Mouse (Mus musculus): ENCODE measurements around the gene Zbtb32.

Gene Zbtb32

DNA sequence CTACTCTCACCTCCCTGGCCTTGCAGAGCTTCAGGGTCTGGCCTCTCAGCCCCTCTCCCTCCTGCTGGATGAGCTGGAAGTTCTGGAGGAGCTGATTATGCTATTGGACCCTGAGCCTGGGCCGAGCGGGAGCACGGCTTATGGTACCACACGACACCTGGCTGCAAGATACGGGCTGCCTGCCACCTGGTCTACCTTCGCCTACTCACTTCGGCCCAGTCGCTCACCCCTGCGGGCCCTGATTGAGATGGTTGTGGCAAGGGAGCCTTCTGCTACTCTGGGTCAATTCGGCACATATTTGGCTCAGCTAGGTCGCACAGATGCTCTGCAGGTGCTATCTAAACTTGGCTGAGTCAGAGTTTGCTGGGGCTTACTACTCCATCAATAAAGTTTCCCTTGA, 31.2 kb downstream of the Zbtb32 start:
- no peak for DNase-seq (ENCODE audit: low spot score in 2 of 2)

DNA sequence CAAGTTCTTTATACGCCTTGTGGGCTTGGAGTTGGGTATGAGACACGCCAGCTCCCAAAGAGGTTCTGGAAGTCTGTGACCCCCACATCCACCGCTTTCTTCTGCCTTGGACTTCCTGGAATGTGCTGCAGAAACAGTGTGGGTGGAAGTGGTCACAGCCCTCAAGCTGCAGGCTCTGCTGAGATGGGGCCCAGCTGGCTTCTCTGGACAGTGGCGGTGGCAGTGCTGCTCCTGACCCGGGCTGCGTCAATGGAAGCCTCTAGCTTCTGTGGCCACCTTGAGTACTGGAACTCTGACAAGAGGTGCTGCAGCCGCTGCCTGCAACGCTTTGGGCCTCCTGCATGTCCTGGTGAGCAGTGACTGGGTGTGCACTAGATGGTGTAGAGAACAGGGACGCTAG, 32.7 kb downstream of the Zbtb32 start:
- no peak for DNase-seq (ENCODE audit: low spot score in 2 of 2)

DNA sequence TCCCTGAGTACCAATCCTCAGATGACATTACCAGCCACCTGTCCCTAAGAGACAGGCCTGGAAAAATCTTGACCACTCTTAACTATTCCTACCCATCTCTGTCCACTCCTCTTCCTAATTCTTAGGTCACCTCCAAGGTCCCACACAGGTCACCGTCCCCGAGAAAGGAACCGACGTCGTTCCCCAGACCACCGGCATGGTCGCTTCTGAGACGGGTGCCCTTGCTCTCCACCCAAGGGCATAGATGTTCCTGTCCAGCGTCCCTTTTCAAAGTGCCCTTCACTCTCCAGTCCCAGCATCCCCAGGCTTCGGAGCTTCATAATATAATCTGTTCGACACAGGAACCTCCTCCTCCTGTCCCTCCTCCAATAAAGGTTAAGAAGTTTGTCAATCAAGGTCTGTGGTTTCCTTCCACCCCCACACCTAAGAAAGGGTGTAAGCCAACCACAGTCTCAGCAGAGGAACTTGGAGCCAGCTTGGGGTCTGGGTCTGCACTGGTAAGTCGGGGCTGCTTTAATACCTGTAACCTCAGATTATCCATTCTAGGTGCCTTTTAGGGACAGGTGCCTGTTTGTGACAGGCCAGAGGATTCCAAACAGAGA, 33.6 kb downstream of the Zbtb32 start, which contains the start of gene Igflr1:
Igflr1 (plus strand) TSS at position 458 of the 602 bp plus-strand sequence.
- DNase-seq (ENCODE audit: low spot score in 2 of 2): no peak

DNA sequence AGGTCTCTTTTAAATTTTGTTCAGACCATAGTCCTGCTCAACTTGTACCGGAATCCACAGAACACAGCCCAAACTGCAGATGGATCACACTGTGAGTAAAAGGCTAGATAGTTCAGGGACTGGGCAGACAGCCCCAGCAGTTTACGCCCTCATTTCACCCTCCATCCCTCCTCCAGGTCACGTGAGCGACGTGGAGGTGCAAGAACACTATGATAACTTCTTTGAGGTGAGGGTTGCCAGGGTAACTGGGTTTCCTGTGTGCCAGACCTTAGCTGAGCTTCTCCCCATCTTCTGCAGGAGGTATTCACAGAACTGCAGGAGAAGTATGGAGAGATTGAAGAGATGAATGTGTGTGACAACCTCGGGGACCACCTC, 34.8 kb downstream of the Zbtb32 start:
- no peak for DNase-seq (ENCODE audit: low spot score in 2 of 2)

DNA sequence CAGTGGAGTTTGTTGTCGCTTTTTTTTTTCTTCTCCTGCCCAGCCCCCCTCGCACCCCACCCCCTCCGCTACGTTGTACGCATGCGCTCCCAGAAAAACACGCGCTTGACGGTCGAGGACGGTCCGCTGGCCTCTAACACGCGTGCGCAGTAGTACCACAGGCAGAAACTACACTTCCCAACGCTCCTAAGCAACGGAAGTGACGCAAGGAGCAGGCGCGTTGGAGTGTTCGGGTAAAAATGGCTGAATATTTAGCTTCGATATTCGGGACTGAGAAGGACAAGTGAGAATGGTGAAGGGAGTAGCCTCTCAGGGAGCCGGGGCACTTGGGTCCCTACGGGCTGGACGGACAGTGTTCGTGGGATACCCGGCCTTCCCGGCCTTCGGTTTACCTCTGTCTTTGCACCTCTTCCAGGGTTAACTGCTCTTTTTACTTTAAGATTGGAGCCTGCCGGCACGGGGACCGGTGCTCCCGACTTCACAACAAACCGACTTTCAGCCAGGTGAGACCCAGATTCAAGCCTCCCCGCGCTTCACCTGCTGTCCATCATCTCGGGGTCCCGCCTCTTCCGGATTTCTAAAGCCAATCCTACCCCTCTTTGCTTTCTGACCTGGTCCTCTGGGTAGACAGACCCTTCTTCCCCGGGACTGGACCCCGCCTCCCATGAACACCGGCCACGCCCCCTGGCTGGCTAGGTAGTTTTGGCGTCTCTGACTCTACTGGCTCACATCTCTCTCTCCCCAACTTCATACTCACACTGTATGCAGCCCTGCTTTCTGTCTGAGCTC, 35.4 kb downstream of the Zbtb32 start, which contains the start of the genes U2af1l4, Gm49396 and Psenen:
U2af1l4 (plus strand) TSS at position 185 of the 789 bp plus-strand sequence.
Gm49396 (plus strand) TSS at position 228 of the 789 bp plus-strand sequence.
Psenen (minus strand) TSS at position 511 of the 789 bp plus-strand sequence.
- DNase-seq (ENCODE audit: low spot score in 2 of 2): peak; percentile 87 to 90

DNA sequence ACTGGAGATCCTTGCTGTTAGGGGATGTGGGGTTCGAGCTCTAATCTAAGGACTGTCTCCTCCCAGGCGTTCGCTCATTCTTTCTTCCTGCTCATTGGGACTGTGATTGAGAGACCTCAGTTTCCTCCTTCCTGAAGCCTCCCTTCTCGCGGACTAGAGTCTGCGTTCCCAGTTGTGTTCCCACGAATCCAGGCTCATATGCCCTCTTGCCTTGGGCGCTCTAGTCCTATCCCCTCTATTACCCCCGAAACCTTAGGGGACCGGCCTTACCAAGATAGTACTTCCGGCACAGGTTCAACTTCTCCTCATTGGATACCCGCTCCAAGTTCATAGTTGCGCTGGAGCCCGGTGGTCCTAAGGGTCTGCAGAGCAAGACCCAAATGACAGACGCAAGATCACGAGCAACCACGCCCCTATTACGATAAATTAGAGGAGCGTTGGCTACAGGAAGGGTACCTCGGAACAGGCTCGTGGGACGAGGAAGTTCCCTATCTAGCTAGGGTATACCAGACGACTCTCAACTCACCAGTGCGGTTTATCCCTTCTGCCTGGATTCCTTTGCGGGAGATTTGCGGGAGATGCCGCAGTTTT, 36.1 kb downstream of the Zbtb32 start:
- no peak for DNase-seq (ENCODE audit: low spot score in 2 of 2)

DNA sequence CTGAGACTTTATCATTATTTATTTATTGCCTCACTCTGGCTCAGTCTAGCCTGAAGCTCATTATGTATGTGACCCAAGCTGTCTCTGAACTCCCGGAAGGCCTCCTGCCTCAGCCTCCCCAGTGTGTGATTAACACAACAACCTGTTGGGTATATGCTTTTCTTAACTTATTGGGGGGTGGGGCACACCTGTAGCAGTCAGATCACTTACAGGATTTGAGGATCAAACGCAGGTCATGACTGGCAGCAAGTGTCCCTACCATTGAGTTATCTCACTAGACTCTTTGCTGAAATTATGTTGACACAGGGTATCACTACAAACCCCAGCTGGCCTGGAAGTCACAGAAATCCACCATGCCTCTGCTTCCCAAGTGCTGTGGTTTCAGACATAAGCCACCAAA, 38.4 kb downstream of the Zbtb32 start:
- DNase-seq (ENCODE audit: low spot score in 2 of 2): no peak

DNA sequence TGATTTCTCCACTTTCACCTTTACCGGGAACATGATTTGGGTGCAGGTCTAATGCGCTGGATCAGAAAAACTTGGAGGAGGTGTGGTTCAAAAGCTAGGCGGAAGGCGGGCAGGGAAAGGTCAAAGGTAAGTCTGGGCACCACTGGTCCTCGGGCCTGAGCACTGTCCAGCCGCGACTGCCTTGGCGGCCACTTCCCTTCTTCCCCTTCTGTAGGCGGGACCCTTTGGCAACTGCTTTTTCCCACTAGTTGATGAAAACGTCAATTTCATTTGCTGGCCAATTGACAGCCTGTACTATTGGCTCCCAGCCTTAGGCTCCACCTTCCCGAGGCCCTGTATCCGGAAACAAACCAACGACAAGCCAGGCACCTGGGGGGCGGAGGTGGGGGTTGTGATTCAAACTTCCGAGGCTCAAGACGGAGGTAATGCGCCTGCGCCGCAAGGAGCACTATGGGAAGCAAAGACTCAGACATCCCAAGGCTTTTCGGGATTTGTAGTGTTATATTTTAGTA, 39.2 kb downstream of the Zbtb32 start, which contains the start of gene Lin37:
Lin37 (minus strand) TSS at position 396 of the 512 bp plus-strand sequence.
- DNase-seq (ENCODE audit: low spot score in 2 of 2): peak; percentile 75 to 82

DNA sequence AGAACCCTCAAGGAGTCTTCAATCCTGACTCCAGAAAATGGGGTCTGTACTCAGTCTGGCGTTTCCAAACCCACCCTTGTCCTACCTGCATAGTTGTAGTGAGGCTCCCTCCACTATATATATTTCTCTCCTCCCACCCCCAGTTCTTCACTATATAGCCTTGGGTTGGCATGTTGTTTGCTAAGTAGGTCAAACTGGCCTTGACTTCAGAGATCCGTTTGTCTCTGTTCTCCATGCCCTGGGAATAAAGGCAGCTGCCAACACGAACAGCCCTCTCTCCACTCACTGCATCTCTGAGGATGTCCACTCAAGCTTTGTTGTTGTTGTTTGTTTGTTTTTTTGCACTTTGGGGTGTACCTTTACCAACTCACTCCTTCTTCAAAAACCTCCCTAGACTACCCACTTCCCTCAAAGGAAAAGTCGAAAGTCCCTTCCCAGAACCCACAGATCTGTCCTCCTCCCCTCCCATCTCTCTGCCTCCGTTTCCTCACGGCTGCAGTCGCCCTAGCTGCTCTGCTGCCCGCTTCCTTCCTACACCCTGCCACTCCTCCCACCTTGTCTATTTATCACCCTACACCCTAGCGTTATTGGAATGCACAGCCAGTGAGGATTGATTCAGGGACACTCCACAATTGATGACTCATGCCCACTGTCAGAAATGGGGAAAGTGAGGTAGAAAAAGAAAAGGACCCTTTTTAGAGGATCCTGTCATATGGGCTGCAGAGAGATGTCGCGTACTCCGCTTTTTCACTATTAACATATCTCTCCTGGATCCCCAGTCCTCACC, 39.9 kb downstream of the Zbtb32 start:
- DNase-seq (ENCODE audit: low spot score in 2 of 2): no peak

DNA sequence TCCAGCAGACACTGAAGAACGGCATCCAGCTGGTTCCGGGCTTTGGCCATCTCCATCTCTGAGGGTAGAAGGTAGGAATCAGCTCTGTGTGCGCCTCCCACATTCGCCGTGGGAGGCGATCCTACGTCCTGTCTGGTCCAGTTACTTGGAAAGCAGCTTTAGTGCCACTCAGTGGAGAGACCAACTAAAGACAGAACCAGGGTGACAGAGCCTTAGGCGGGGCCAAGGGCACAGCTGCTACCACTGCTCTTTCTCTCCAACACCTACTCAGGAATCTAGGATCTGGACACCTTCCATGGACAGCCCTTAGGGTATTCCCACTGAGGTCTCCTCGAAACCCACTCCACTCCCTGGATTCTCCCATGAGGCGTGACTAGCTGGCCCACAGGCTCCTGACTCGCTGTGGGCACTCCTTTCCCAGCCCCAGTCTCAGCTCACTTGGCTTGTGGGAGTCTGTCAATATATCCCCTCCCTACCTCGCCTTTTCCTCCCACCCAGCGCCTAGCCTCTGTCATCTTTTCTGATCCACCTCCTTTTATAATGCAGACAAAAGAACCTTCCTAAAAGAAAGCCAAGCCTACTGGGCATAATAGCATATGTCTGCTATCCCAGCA, 40.7 kb downstream of the Zbtb32 start:
- no peak for DNase-seq (ENCODE audit: low spot score in 2 of 2)

DNA sequence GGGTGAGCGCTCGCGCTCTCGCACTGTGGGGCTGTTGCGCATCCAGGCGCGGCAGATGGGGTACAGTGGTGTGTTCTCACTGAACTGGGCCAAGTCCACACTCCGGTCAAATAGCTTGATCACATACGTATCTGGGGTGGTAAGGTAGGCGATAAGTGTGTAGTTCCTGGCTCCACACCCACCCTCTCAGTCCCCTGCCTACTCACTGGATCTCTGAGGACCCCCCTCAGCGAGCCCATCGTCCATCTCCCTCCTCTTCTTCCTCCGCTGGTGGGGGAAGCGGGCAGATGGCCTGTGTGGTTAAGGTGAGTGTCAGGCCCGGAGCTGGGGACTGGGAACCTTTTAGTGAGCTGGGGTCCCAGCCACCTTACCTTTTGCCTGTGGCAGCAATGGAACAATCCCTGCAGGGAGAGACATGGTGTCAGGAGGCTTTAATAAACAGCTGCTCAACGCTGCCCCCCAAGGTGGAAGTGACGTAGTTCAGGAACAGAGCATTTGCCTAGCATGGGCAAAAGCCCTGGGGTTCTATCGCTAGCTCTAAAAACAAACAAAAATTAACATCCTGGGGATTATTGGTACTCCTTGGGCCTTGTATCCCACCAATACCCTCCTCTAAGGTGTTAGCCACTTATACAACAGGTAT, 41.7 kb downstream of the Zbtb32 start:
- peak in 1 of 2 experiments; percentile 37 for DNase-seq (ENCODE audit: low spot score in 2 of 2)

DNA sequence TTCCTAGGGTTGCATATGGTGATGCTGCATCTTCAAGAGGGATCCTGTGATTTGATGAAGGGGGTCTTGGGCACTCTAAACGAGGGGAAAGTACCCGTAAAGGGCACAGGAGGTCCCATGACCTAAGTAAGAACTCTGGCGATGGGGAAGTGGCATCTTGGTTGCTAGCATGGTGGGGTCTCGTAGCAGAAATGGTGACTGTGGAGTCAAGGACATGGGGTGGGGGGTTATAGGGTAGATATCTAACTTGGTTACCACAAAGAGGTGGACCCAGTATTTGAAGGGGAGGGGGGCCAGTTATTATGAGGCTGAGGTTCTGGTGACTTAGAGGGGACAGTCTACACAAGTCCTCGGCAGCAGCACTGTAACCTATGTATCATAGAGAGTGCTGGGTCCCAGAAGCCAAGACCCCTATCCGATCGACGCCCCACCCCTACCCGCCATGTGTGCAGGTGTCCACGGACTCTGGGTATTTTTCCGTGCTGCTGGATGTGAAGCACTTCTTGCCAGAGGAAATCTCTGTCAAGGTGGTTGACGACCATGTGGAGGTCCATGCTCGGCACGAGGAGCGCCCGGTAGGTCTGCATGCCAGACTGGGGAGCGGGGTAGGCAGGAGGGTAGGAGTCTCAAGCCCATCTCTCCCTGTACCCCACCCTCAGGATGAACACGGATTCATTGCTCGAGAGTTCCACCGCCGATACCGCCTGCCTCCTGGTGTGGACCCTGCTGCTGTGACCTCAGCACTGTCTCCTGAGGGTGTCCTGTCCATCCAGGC, 44.7 kb downstream of the Zbtb32 start:
- no peak for DNase-seq (ENCODE audit: low spot score in 2 of 2)

DNA sequence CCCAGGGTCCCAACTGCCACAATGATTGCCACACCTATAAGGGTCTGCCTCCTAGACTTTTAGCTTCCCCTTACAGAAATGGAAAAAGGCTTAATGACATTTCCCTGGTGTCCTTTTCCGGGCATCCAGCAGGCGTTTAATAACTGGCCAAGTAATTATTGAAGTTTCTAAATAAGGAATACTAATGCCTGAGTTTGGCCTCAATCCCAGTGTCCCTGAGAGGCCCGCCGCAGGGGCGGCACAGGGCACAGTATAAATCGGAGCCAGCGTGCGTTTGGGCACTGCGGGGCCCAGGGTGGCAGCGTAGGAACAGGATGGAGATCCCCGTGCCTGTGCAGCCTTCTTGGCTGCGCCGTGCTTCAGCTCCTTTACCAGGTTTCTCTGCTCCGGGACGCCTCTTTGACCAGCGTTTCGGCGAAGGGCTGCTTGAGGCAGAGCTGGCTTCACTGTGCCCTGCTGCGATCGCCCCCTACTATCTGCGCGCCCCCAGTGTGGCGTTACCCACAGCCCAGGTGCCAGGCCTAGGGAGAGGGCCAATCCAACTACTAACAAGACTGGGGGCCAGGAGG, 45.6 kb downstream of the Zbtb32 start:
- DNase-seq (ENCODE audit: low spot score in 2 of 2): peak in 1 of 2 experiments; percentile 22

DNA sequence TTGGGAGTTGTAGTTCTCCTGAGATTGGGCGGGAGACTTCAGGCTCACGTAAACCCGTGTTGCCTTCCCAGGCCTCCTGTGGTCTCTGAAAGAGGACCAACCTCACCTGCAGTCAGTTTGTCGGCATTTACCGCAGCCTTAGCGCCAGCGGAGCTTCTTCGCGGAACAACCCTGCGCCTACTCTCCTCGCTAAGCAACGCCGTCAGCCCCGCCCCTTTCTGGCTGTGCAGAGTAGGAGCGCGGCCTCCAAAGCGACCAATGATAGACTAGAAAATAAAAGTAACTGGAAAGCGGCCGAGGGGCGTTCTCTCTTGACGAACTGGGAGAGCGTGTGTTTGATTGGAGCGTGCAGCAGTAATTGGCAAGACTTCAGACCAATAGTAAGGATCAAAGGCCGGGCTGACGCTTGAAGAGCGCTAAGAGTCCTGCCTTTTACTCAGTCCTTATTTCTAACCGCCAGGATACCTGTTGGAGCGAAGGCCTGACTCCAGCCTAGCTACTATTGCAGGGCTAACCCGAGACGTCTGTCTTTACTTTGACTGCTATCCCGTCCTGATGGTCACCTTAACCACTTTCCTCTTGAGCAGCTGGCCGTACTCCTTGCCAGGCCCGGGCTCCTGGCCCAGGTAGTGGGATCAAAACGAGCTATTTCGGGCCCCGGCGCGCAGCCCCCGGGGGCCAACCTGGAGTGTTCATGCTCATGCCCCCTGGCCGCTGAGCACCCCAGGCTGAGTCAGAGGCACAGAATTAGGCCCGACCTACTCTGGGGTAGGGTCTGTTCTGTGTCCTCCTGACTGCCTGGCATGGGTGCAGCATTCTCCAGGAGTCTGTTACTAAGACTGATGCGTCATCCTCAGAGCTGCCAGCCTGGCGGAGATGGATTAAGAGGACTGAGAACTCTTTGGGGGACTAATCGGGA, 46.3 kb downstream of the Zbtb32 start, which contains the start of the genes Hspb6 and Proser3:
Hspb6 (plus strand) TSS at position 77 of the 919 bp plus-strand sequence.
Proser3 (minus strand) TSS at position 198 of the 919 bp plus-strand sequence.
- peak; percentile 90 to 93 for DNase-seq (ENCODE audit: low spot score in 2 of 2)

DNA sequence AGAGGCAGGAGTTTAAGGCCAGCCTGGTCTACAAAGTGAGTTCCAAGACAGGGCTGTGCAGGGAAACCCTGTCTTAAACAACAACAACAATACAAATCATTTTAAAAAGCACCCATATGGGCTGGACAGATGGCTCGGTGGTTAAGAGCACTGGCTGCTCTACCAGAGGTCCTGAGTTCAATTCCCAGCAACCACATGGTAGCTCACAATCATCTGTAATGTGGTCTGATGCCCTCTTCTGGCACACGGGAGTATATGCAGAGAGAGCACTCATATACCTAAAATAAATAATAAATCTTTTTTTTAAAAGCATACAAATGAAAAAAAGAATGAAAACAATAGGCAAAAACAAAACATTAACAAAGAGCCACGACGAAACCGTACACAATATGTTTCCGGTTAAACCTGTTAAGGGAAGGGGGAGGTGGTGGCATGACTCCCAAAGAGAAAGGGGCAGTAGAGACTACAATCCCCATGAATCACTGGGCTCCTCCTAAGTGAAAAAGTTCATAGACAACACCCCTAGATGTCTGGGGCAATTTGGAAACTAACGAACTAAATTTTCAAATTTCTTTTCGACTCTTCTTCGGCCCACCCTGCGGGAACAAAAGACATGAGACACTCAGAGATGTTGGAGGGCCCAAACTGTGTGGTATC, 47.1 kb downstream of the Zbtb32 start:
- DNase-seq (ENCODE audit: low spot score in 2 of 2): no peak

DNA sequence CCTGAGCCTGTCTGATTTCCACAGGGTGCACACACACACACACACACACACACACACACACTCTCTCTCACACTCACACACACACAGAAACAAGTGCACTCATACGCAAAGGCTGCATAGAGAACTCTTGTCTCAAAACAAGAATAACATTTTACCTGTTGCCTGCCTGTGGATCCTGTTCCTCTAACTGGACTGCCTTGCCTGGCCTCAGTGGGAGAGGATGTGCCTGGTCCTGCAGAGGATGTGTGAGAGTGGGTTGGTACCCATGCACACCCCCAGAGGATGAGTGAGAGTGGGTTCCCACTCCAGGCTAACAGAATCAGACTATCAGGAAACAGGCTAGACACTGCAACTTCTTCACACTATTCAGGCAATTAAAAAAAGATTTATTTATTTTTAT, 48.1 kb downstream of the Zbtb32 start:
- DNase-seq (ENCODE audit: low spot score in 2 of 2): no peak

DNA sequence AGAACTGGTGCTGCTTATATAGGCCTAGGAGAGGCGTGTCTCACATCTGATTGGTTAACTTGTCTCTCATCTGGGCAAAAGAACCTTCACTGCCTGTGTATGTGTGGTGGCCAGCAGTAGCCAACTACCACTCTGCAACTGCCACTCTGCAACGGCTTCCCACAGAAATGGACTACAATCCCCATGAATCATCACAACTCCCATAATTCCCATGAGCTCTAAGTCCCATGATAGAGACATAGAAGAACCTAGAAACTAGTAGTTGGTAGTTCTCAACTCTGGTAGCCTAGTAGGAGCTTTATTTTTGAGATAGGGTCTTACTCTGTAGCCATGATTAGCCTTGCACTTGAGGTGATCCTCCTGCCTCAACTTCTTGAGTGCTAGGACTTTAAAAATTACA, 48.8 kb downstream of the Zbtb32 start:
- DNase-seq (ENCODE audit: low spot score in 2 of 2): no peak

DNA sequence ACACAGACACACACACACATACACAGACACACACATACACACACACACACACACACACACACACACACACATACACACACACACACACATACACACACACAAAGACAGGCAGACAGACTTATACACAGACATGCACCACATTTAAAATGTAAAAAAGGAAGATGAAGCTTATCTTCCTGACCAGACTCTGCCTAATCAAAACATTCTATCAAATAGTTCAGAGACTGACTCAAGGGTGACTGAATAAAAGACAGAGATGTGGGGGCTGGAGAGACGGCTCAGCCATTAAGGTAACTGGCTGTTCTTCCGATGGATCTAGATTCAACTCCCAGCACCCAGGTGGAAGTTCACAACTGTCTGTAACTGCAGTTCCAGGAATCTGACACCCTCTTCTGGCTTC, 54.4 kb downstream of the Zbtb32 start:
- DNase-seq (ENCODE audit: low spot score in 2 of 2): no peak
